Mouse (Mus musculus) G1E (cell line): ENCODE results near the gene Lrguk.

ENCODE experiments used
- CTCF ChIP-seq: IDR thresholded peaks from 2 replicates; pipeline ENCODE4 v1.5.1; 2012; ENCODE audit warnings: low read depth, low read length, inconsistent platforms, mixed read lengths
- GATA1 ChIP-seq: IDR thresholded peaks from 2 replicates; pipeline ENCODE4 v1.6.1; 2012; ENCODE audit warnings: borderline replicate concordance, low read length, inconsistent platforms, mixed read lengths
- POLR2AphosphoS5 ChIP-seq: IDR thresholded peaks from 2 replicates; pipeline ENCODE4 v1.6.1; 2012; ENCODE audit warnings: low read depth, low read length, inconsistent platforms; ENCODE audit not compliant: insufficient replicate concordance

GRCm38 (mm10) chr6:34142931-34143330 lies 113.7 kb downstream of the Lrguk start:
- TF ChIP-seq CTCF, result no peak
- no peak for TF ChIP-seq POLR2AphosphoS5
- TF ChIP-seq GATA1, result no peak
